Mouse (Mus musculus) cerebellum, adult 9-10 months (tissue): Measurements from ENCODE around the gene Timm10b.

ENCODE experiments used
- DNase-seq: peaks from one replicate; pipeline ENCODE4 v3.0.0; 2022

Gene Timm10b

DNA sequence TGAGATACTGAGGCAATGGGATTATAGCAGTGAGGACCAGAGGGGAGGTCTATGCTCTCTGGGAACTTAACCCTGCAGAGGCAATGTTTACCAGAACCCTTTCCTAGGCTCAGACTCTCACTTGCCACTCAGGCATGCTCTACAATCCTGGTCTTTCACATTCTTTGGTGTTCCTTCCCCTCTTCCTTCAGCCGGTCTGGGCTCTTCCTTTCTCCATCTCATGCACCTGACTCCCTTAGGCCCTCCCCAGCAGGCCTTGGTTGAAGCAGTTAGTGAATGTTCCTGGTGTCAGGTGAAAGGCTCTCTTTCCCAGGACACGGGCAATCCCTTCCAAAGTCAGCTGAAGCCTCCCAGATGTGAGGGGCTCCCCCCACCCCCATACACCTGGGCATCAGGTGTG, at the start of gene Timm10b:
TSS of gene Timm10b (plus strand) at position 301 of the 400 bp plus-strand sequence.
- no peak for DNase-seq

DNA sequence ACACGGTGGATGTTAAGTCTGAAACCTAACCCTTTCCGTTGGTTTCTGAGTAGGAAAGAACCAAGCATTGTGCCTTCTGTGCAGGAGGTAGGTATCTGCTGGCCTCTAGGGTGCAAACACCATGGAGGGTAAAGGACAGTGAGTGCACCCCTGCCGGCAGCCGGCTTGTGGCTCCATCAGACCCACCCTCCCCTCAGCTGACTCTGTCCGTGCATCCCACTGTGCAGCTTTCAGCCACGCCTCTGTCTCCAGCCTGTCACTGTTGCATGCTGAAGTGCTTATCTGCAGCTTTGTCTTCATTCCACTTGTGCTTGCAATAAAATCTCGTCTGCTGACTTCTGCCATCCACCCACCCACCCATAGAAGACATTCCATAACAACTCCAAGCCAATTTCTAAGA, 49.8 kb upstream of the Timm10b start:
- DNase-seq = no peak

DNA sequence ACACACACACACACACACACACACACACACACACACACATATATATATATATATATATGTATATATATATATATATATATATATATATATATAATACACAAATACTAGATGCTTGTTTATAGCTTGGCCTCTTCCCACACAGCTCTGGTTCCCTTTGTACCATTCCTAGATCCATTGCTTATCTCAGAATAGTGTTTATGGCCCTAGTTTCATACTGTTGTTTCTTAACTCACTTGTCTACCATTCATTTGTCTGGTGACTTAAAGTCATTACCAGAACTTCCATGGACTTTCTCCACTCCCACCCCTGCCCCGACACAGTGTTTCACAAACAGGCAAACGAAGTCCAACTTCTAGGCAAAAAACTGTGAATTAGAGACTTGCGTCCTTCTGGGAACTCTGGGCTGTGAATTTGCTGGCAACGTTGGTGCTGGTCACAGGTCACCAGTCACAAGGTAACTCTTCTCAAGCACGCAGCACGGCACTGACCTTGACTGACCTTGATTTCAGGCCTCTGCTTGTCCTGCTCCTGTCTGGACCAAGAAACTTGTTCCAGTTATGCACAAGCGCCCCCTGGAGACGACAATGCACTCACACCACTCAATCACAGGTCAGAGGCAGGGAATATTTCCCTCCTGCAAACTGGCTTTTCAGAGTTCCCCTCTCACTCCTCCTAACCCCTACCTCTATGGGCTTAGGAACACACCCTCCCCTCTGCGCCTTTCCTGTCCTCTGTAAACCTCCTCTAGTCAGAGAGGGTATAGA, 36.8 kb upstream of the Timm10b start:
- DNase-seq = peak; percentile 82

DNA sequence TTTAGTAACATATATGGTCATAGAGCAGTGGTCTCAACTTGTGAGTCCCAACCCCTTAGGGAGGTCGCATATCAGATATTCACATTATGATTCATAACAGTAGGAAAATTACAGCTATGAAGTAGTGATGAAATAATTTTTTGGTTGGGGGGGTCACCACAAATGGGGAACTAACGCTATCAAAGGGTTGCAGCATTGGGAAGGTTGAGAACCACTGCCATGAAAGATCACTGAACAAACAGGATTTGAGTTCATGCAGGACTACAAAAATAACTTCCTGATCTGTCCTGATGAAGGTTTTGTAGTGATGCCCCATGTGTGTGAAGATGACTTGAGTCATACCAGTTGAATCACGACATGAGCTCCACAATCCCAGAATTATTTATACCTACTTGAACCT, 31.4 kb upstream of the Timm10b start:
- DNase-seq = no peak

DNA sequence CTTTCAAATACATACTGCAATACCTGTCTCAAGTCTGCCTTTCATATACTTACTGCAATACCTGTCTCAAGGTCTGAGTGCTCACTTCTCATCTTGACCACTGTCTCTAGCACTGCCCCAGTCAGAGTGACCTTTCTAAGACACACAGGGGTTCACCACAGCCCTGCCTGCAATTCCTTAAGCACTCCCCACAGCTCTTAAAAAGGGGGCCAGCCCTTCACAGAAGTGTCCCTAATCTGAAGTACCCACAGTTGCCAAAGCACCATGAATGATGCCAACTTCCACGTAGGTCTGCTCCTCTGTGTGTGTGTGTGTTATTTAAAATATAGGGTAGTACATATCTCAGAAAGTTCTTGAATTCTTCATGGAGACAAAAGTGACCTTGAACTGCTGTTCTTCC, 28.1 kb upstream of the Timm10b start:
- DNase-seq = no peak

DNA sequence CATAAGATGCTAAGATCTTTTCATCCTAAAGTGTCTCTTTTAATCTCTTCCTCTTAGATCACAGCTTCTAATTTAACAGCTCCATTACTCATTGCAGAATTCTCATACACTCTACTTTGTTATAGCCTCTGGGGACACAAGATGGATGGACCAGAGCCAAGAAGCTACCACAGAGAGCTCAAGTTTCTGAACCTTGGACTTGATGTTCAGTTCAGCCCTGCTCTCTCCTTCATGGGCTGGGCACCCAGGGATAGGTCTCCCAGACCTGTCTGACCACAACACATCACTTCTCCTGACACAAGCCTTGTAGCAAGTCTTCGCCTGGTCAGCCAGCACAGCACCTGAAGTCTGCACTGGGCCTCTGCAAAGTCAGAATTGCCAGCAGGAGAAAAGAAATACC, 25.5 kb upstream of the Timm10b start:
- DNase-seq = no peak

DNA sequence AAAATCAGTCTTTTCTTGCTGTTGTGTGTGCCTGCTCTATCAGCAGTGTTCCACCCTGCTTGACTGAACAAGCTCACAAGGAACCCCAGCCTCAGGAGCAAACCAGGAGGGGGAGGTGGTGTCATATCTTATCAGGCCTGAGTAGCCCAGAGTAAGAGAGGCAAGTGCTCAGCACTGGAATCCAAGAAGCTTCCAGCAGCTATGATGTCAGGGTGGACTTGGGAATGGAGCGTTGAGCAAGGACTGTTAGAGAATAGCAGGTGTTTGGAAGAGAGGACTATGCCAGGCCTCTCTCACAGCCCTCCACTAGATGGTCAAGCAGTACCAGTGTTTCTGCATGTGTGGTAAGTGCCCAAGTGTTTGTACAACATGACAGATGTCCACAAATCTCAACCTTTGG, 24.1 kb upstream of the Timm10b start:
- DNase-seq = no peak

DNA sequence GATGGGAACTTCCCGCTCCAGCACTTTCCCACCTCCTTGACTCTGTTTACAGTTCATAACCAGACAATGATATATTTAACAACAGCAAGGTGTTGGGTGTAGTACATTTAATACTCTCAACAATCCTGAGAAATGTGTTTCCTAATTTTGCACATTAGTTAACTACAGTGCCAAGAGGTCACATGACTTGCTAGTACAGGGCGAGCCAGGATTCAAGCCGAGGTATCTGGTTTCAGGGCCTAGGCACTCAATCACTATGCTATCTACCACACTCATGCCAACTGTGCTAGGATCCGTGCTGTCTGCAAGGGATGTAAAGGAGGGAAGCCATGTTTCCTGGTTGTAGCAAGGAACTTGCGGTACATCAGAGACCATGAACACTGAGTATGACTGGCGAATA, 23.3 kb upstream of the Timm10b start:
- DNase-seq = no peak

DNA sequence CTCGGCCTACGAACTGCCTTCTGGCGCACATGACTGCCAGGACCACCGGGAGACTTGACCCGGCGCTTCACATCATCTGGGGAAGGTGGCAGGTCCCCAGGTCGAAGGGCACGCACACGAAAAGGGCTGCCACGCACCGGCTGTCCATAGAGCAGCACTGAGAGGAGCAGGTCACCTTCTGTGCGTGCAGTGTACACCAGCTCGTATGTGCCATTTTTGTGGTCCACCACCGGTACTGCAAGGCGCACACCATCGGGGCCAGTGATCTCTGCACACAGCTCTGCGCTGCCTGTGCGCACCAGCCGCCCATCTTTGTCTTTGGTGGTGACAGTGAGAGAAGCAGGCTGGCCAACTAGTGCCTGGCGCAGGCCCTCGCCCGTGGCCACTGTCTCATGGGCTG, 22.0 kb upstream of the Timm10b start:
- no peak for DNase-seq

DNA sequence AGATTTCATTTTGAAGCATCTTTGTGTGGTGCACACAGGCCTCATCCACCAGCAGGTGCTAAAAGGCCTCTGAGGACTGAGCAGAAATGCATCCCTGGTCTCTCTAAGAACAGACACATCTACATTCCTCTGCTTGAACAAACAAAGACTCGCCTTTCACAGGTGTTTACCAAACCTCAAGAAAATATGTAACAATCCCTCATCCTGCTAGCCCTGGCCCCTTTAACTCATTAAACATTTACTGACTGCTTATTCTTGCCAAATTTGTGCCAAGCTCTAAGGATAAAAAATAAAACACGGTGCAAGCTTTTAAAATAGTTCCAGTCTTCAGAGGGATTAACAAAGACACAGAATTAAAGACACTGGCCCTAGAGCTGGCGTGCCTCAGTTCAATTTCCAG, 20.2 kb upstream of the Timm10b start:
- no peak for DNase-seq

DNA sequence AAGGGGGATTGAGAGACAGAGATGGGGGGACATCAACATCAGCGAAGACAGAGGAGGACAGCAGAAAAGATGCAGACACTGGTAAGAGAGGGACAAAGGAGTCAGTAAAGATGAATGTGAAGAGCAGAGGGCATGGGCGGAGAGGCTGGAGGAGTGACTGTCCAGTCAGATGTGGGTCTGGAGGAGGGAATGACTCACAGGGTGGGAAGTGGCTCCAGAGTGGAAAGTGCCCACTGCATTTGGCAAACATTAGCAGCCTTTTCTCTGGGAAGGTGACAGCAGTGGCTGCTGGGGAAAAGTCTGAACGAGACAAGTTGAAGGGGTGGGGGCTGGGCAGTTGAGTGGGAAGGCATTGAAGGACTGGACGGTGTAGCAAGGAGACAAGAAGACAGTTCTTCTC, 18.8 kb upstream of the Timm10b start:
- DNase-seq = no peak

DNA sequence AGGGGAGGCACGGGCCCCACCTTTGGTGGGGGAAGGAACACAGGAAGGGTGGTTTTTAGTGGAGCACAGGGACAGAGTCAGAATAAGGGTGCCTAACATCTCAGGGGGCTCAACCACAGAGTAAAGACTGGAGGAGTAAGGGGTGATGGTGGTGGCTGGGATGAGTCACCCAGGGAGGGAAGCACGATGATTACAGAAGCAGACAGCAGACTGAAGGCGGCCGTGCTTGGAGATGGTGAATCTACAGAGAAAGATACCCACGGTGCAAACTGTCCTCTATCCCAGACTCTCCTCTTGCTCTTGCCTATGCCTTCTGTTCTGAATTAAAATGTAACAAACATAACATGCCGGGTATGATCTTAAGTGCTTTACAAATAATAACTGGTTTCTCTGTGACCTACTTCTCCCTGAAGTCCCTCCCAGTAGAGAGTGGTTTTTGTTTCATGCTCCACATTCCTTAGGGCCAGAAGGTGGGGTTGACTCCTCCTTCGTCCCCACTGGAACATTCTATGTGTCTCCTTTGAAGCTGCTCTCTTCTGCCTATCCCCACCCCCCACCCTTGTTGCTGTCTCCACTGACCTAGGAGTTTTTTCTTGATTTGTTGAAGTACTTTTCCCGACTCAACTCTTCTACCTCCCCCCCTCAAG, 18.1 kb upstream of the Timm10b start:
- no peak for DNase-seq

DNA sequence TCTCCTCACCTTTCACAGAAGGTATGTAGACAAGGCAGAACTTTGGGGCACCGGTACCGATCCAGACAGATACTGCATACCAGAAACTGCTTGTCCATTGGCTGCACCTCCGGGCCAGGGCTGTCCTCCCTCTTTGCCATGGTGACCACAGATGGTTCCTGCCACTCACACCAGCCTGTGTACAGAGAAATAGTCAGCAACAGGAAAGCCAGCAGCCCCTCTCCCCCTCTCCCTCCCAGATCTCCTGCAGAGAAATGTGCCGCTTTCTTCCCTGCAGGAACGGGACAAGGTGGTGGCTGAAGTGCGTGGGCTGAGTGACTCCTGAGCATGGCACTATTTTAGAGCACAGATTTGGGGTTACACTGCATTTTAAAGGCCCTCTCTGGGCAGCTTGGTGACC, 14.5 kb upstream of the Timm10b start:
- peak; percentile 86 for DNase-seq

DNA sequence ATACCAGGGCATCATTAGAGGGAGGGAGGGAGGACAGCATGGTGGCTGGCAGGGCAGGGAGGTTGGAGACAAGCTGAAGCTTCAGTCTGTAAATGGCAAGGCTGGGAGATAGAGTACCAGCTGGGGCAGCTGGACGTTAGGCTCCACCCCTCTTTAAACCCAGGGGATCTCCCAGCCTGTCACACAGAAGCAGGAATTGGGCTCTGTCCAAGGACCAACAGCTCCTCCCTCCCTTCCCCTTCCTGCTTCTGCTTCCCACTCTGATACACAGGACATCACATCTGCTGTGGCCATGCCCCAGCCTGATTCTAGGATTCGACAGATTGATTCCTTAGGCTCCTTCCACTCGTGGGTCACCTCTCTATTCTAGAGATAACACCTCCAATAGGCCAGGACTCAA, 11.2 kb upstream of the Timm10b start:
- DNase-seq = peak; percentile 56

DNA sequence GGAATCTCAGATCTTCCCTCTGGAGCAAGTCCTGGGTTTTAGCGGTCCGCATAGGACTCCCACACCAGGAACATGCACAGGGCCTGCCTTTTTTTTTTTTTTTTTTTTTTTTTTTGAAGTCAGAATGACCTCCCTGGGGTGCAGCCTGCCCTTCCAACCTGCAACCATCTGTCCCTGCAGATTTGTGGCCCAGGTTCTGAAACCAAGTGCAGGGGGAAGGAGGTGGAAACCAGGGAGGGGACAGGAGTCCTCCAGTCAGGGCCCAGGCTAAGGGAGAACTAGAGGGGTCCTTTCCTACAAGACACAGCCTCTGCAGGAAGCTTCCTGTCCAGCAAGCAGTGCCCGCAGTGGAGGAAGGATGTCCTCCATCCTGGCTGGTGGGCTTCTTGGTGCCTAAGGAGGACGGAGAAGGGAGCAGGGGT, 7.3 kb upstream of the Timm10b start:
- peak; percentile 84 for DNase-seq

DNA sequence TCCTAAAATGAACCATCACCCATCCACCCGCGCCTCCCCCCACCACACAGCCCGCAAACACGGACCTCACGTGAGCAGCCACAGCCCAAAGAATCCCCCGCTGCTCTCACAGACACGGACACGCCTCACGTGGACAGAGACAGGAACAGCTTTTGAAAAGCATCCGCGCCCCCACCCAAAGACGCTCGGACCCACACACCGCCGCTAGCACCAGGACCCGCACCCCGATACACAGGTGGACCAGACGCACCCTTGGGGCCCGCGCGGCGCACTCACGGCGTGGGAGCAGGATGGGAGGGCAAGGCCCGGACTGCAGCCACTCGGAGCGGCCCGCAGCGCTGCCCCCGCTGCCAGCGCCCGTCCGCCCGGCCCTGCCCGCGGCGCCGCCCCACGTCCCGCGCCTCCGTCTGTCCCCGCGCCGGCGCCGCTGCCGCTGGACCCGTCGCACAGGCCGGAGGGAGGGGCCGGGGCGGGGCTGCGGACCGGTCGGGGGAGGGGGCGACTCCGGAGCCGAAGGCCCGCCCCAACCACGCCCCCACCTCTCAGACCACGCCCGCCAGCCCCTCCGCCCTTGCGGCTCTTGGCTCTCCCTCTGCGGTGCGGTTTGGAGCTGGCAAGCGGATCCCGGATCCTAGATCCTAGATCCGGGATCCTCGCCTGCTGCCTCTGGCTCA, 6.6 kb upstream of the Timm10b start, which contains the start of gene Trim3:
TSS of gene Trim3 (minus strand) at position 445 of the 674 bp plus-strand sequence.
- peak; percentile 92 for DNase-seq

DNA sequence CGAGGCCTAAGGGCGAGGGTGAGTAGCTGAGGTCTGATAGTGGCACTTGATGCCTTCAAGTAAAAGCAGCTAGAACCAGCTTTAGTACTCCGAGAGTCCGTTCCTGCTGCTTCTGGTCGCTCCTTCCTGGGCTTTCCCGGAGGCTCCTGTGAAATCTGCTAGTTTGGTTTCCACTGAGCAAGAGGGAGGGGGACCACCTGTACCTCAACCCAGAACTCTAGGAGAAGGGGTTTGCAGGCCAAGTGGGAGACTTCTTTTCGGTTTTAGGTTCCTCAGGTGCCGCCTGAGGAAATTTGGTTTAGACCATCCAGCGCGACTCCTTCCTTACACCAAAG, 6.1 kb upstream of the Timm10b start:
- DNase-seq = no peak

DNA sequence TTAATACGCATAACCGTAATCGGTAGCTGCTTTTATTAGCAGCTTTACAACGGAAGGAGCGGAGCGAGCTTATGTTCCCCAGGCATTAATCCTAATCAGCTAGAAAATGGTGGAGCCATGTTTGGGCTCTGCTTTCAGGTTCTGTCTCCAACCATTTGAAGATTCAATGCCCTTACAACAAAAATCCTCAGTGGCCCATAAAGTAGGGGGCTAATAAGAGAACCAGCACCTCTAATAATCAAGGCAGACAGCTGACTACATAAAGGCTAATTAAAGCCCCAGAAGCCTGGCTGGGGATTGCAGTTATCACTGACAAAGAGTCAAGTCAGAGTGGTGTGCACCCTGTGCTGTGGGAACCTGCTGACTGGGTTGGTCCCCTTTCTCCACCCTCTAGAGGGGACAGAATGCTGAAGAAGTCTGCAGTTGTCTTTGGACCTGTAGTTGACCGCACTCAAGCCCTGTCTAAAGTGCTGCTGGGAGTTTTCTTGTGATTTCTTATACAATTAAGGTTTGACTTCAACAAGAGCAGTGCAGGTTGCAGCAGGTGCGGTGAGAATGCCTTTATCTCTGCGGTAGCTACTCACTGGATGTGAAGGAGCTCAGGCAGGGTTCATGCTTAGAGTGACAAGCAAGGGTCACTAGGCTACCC, 5.5 kb upstream of the Timm10b start:
- peak; percentile 44 for DNase-seq

DNA sequence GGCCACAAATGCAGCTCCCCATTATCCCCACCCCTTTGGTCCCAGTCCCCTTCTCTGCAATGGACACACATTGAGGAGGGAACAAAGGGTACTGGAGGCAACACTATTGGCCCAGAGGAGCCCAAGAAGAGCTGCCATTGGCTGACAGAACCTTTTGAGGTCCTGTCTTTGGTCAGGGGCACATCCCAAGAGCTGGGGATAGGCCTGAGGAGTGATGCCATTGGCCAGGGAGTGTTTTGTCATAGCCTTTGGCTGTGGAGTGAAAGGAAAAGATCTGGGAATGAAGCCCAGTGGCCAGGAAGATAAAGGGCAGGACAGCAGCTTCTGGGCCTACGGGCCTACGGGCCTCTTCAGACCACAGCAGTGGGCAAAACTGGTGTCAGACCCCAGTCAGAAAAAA, 4.1 kb upstream of the Timm10b start:
- no peak for DNase-seq

DNA sequence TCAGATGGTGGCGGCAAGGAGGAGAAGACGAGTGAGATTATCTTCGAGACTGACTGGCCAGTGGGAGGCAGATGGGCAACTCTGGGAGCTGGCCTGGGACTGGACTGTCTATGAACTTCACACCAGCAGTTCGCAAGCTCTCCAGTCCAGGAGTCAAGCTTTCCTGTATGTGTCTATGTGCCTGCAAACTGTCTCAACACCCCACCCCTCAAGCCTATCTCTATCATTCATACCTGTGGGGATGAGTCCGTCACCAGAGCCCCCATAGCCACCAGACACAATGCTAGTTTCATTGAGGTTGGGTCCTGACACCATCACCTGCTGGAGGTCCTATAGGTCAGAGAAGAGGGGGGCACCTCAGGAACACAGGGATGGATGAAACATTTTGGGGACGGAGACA, 1.1 kb upstream of the Timm10b start:
- peak; percentile 52 for DNase-seq

DNA sequence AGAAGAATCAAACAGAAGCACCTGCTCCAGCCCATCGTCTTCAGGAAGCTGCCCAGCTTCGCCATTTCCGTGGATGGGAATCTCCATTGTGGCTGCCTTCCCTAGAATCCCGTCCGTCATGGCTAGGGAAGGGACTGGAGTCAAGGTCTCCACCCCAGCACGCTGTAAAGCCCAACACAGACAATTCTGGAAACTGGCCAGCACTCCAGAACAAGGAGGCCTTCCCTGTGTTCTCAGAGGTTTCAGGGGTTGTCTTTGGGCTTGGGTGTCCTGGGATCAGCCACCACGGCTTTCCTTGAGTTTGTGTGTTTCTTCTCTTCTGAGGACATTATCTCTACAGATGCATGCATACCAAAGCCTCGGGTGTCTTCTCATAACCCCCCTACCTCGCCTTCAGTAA, 552 bp upstream of the Timm10b start:
- peak; percentile 70 for DNase-seq

DNA sequence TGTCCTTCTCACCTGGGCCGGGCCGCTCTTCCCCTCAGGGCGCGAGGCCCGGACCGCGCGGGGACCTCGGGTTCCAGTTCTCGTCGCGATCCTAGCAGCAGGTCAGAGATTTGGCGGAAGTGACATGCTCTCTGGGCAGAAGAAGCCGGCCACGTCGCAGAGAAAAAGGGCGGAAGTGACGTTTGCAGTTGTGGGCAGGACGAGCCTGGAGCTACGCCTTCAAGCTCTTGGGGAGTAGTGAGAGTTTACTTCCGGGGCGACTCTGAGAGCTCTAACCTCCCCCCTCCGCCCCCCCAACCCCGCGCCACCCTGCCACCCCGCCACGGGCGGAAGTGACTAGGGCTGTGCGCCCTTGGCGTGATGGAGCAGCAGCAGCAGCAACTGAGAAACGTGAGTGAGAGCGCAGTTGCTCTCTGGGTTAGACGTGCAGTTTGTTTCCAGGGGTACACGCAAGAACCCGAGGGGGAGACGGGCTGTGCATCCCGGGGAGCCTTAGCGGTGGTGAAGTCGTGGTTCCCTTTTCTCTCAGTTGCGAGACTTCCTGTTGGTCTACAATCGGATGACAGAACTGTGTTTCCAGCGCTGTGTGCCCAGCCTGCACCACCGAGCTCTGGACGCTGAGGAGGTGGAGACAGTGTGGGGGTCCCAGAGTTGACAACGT, 507 bp downstream of the Timm10b start, which contains the start of the genes Arfip2 and Gm45799:
TSS of gene Arfip2 (minus strand) at position 184 of the 661 bp plus-strand sequence.
TSS of gene Gm45799 (plus strand) at position 320 of the 661 bp plus-strand sequence.
- DNase-seq = peak; percentile 99

DNA sequence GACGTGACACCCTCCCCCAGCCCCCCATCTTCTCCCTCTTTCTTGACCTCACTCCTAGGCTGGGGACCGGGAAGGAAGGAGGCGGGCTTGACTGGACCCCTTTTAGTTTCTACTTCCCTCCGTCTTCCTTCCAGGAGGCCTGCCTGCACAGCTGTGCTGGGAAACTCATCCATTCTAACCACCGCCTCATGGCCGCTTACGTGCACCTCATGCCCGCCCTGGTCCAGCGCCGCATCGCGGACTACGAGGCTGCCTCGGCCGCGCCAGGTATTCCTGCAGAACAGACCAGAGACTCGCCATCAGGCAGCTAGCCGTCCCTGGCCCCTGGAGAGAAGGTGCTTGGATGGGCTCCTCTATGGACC, 1.0 kb downstream of the Timm10b start:
- DNase-seq = no peak
